Mouse (Mus musculus) liver, postnatal 0 days (tissue): ENCODE measurements around the gene Polk. TPM values are rescaled to one million over a fixed set of nuclear protein-coding genes. Genes with fewer than 3 reads are reported as not detected.

Experiments
- ATAC-seq: fragments of 200-750 bp; cut with Nextera tagmentation; 2 replicates; pipeline ENCODE4 v1.8.0; 2017; ENCODE audit warnings: mild to moderate bottlenecking, moderate library complexity
- DNase-seq: peaks from one replicate; pipeline ENCODE4 v3.0.0-alpha.2; 2016
- H3K27ac ChIP-seq: fragments of 300-500 bp; sonication (generic); 2 replicates; pipeline ENCODE4 v1.5.1; 2014; ENCODE audit warnings: antibody characterized with exemption, moderate library complexity, mild to moderate bottlenecking, low read depth
- H3K27me3 ChIP-seq: fragments of 300-500 bp; sonication (generic); 2 replicates; pipeline ENCODE4 v1.6.1; 2014; ENCODE audit warnings: low read length, control low read depth, mixed read lengths; ENCODE audit not compliant: insufficient read depth
- H3K36me3 ChIP-seq: fragments of 300-500 bp; sonication (generic); replicated peaks from 2 replicates; pipeline ENCODE4 v1.6.1; 2014; ENCODE audit warnings: mild to moderate bottlenecking, control low read depth, low read length, moderate library complexity, mixed read lengths; ENCODE audit not compliant: insufficient read depth
- H3K4me1 ChIP-seq: fragments of 300-500 bp; sonication (generic); 2 replicates; pipeline ENCODE4 v1.6.1; 2014; ENCODE audit warnings: antibody characterized with exemption, mild to moderate bottlenecking, control low read depth; ENCODE audit not compliant: insufficient read depth
- H3K4me2 ChIP-seq: fragments of 300-500 bp; sonication (generic); 2 replicates; pipeline ENCODE4 v1.6.1; 2014; ENCODE audit warnings: low read depth, mild to moderate bottlenecking, low read length, moderate library complexity, mixed read lengths
- H3K4me3 ChIP-seq: fragments of 300-500 bp; sonication (generic); 2 replicates; pipeline ENCODE4 v1.5.1; 2014; ENCODE audit warnings: low read depth, low read length
- H3K9ac ChIP-seq: fragments of 300-500 bp; sonication (generic); replicated peaks from 2 replicates; pipeline ENCODE4 v1.6.1; 2014; ENCODE audit warnings: mild to moderate bottlenecking, moderate library complexity
- H3K9me3 ChIP-seq: fragments of 300-500 bp; sonication (generic); 2 replicates; pipeline ENCODE4 v1.6.1; 2016; ENCODE audit warnings: mild to moderate bottlenecking, control low read depth, low read length, mixed read lengths
- CTCF ChIP-seq: sonication (generic); IDR thresholded peaks from 2 replicates; pipeline ENCODE4 v1.5.1; 2016; ENCODE audit warnings: antibody characterized with exemption, low read depth
- EP300 ChIP-seq: IDR thresholded peaks from 2 replicates; pipeline ENCODE4 v1.6.1; 2016; ENCODE audit warnings: antibody characterized with exemption, low read depth, mild to moderate bottlenecking
- WGBS: fragments of 180-500 bp; shearing (Covaris S2); extraction: QIAGEN DNeasy Blood & Tissue Kit; methylation state at CpG from one replicate; pipeline ENCODE4 v1.1.7; 2014; ENCODE audit not compliant: insufficient replicate concordance; 5-methylcytosine and 5-hydroxymethylcytosine counted together
- polyA plus RNA-seq: library from polyadenylated mRNA; unstranded; fragments of >200 nt; fragmentation: Nextera tagmentation; extraction: Ambion mirVana; gene quantifications from 2 replicates; pipeline ENCODE4 v1.2.1, GENCODE M21; 2015

Gene Polk
- polyA plus RNA-seq, 1 experiment from 2014 or later, result 1.3 TPM

GRCm38 (mm10) chr13:96431595-96432156, 110.7 kb downstream of the Polk start:
- DNase-seq (peak; percentile 91), ATAC-seq (peak; percentile 91)
- Histone ChIP-seq H3K4me3 (no peak overlapping the region), H3K4me2 (peak overlapping the region; percentile 33; the same call in 1 of the 2 replicates), H3K9ac (no peak overlapping the region), H3K4me1 (peaks cover 25% of the 10 kb centered on the region), H3K36me3 (no peaks in the 10 kb centered on the region), H3K9me3 (no peaks in the 10 kb centered on the region), H3K27ac (peak overlapping the region; percentile 71; the same call in 1 of the 2 replicates), H3K27me3 (no peaks in the 10 kb centered on the region)
- no peak for TF ChIP-seq EP300
- peak; percentile 96 for TF ChIP-seq CTCF
- WGBS, result 33% methylated on average over 12 of the region's 12 CpGs

Other genes starting within 250 kb of the Polk start
- gene Poc5, start 154.3 kb downstream of the Polk start, polyA plus RNA-seq, result 3.7 and 4.2 TPM in 2 replicates
- gene Ankdd1b, start 71.4 kb downstream of the Polk start, polyA plus RNA-seq, result not detected in 2 replicates
- not detected in 2 replicates for gene Gm17622, start 51.8 kb downstream of the Polk start, polyA plus RNA-seq
- gene Col4a3bp, start within 50 bp of the Polk start, polyA plus RNA-seq, result 3.5 and 4.2 TPM in 2 replicates
- 25.3 and 26.5 TPM in 2 replicates for gene Hmgcr, start 128.4 kb upstream of the Polk start, polyA plus RNA-seq
- gene Ankrd31, start 205.7 kb upstream of the Polk start, polyA plus RNA-seq, result 0.02 TPM in 1 of 2 replicates, not detected in the other